Mouse (Mus musculus) thymus, adult 2 months (tissue): ENCODE data around the gene Dhx37. TPM values are rescaled to one million over a fixed set of nuclear protein-coding genes. Genes with fewer than 3 reads are reported as not detected.
"Not testable (repeated sequence)": the region's sequence is repeated elsewhere in the genome, so short reads cannot be mapped to it uniquely, and the experiment has no call there.

Source experiments
- DNase-seq: peaks from one replicate; pipeline ENCODE4 v3.0.0; 2021
- H3K27ac ChIP-seq: fragments of 200-500 bp; 2 replicates; pipeline ENCODE4 v1.5.1; 2012; ENCODE audit warnings: low read length, control low read depth; ENCODE audit not compliant: control insufficient read depth, insufficient read depth
- H3K27me3 ChIP-seq: fragments of 200-500 bp; 2 replicates; pipeline ENCODE4 v1.6.1; 2012; ENCODE audit warnings: mild to moderate bottlenecking, low read length, moderate library complexity, mixed read lengths; ENCODE audit not compliant: control insufficient read depth, insufficient read depth
- H3K36me3 ChIP-seq: fragments of 200-500 bp; 2 replicates; pipeline ENCODE4 v1.6.1; 2012; ENCODE audit warnings: mild to moderate bottlenecking, low read length, moderate library complexity; ENCODE audit not compliant: control insufficient read depth, insufficient read depth
- H3K4me1 ChIP-seq: fragments of 200-500 bp; replicated peaks from 2 replicates; pipeline ENCODE4 v1.6.1; 2012; ENCODE audit warnings: low read length; ENCODE audit not compliant: control insufficient read depth, insufficient read depth
- H3K4me3 ChIP-seq: fragments of 200-500 bp; 2 replicates; pipeline ENCODE4 v1.5.1; 2012; ENCODE audit warnings: mild to moderate bottlenecking, low read length, control low read depth, moderate library complexity; ENCODE audit not compliant: control insufficient read depth, insufficient read depth
- CTCF ChIP-seq: fragments of 200-500 bp; IDR thresholded peaks from 2 replicates; pipeline ENCODE4 v1.5.1; 2012; ENCODE audit warnings: mild to moderate bottlenecking, control low read depth, low read length, moderate library complexity, borderline replicate concordance; ENCODE audit not compliant: control insufficient read depth, poor library complexity, insufficient read depth; ENCODE audit errors: extremely low read depth
- POLR2A ChIP-seq: fragments of 200-500 bp; IDR thresholded peaks from 2 replicates; pipeline ENCODE4 v1.6.1; 2012; ENCODE audit warnings: mild to moderate bottlenecking, low read length, control low read depth, moderate library complexity; ENCODE audit not compliant: control insufficient read depth, poor library complexity, insufficient read depth; ENCODE audit errors: extremely low read depth
- WGBS: fragments of 180-500 bp; shearing (Covaris S2); methylation state at CpG from one replicate; pipeline ENCODE4 v1.1.7; 2018; 5-methylcytosine and 5-hydroxymethylcytosine counted together
- polyA plus RNA-seq: library from polyadenylated mRNA; depleted of rRNA; stranded (reverse); fragments of >200 nt; gene quantifications from 2 replicates; pipeline ENCODE4 v1.2.3, GENCODE M21; 2012

The Dhx37 gene
- polyA plus RNA-seq, 1 experiment: 32.4 TPM

GRCm38 (mm10) chr5:125400903-125401302, 33.0 kb downstream of the Dhx37 start:
- TF ChIP-seq CTCF (no peak), POLR2A (no peak)
- DNase-seq: no peak
- no peaks in the 10 kb centered on the region for H3K36me3 ChIP-seq
- WGBS: 86% methylated on average over 7 of the region's 7 CpGs
- H3K27me3 ChIP-seq: no peaks in the 10 kb centered on the region
- H3K4me1 ChIP-seq: peaks cover 10% of the 10 kb centered on the region; the same call in 1 of the 2 replicates
- H3K27ac ChIP-seq: no peak overlapping the region
- no peak overlapping the region for H3K4me3 ChIP-seq

DNA sequence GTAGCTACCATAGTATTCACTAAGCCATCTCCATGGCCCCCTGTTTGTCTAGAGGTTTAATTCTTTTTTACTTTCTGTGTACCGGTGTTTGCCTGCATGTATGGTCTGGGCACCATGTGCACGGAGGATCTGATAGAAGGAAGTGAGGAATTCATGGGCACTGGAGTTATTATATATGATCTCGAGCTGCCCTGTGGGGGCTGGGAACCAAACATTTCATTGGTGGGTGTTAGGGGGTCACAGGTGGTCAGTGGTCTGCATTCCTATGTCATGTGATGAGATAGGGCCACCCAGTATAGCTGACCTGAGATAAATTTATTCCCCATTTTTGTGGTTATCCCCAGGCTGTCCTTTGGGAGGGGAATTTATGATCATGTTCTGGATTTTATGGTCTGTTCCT, 38.9 kb downstream of the Dhx37 start:
- 57% methylated on average over 3 of the region's 3 CpGs for WGBS
- Histone ChIP-seq H3K4me3 (no peak overlapping the region), H3K27ac (no peak overlapping the region), H3K36me3 (no peaks in the 10 kb centered on the region), H3K27me3 (no peaks in the 10 kb centered on the region), H3K4me1 (peaks cover 22% of the 10 kb centered on the region)
- DNase-seq: no peak
- TF ChIP-seq POLR2A (no peak), CTCF (no peak)

- H3K27me3 ChIP-seq: no peaks in the 10 kb centered on the region
- 6% methylated on average over 25 of the region's 25 CpGs for WGBS
- H3K4me3 ChIP-seq: peak overlapping the region; percentile 65
- H3K36me3 ChIP-seq: no peaks in the 10 kb centered on the region
- peaks cover 22% of the 10 kb centered on the region for H3K4me1 ChIP-seq
- DNase-seq: peak; percentile 87
- peak overlapping the region; percentile 90 for H3K27ac ChIP-seq
- no peak for TF ChIP-seq POLR2A
- no peak for TF ChIP-seq CTCF
Measured at GRCm38 (mm10) chr5:125393622-125394603, 40.0 kb downstream of the Dhx37 start.

DNA sequence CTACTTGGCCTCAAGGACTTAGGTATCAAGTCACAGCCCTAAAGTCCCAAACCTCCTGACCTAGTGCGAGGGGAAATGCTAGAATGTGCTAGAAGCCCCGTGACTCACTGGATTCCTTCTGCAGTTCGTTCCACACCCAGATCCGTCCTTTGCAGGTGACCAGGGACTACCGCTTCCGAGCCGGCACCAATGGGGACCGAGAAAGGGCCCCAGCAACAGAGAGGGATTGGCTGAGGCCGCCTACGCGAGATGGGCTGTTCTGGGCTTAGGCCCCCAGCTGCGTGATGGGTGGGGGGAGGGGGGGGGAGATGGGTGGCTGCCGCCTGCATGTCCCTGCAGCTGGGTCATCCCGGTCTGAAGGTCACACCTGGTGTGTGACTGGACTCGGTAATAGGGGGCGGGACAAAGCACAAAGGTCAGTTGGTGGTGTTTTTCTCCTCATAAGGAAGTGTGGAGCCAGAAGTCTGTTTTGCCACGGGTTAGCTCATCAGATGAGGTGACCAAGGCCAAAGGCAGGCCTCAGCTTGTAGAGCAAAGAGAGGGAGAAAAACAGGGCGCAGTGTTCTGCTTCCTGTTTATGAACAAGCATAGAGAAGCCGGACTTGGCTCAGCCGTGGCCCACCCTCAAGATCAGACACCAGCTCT, 40.8 kb downstream of the Dhx37 start:
- Histone ChIP-seq H3K27ac (peak overlapping the region; percentile 95), H3K36me3 (no peaks in the 10 kb centered on the region), H3K4me3 (peak overlapping the region; percentile 65), H3K4me1 (peaks cover 25% of the 10 kb centered on the region), H3K27me3 (no peaks in the 10 kb centered on the region)
- peak; percentile 98 for DNase-seq
- WGBS: under 1% methylated on average over 20 of the region's 20 CpGs
- TF ChIP-seq POLR2A (peak; percentile 42; the same call in 1 of the 2 replicates), CTCF (no peak)

DNA sequence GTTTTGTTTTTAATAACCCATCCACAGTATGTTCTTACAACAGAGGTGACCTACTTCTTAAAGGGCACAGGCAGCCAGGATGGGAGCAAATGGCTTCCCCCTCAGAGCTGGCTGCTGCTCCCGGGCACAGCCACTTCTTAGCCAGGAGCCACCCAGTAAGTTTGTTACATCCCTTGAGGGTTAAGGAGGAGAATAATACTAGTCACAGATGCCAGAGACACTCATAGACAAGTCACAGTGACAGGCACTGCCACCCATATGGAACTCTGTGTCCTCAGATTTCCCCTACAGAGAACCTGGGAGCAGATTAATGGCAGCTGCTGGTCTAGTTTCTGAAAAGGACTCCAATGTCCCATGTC, 41.3 kb downstream of the Dhx37 start:
- Histone ChIP-seq H3K36me3 (no peaks in the 10 kb centered on the region), H3K4me3 (no peak overlapping the region), H3K27me3 (no peaks in the 10 kb centered on the region), H3K4me1 (peaks cover 25% of the 10 kb centered on the region), H3K27ac (peak overlapping the region; percentile 95)
- WGBS: 24% methylated on average over 1 of the region's 1 CpGs
- DNase-seq: no peak
- no peak for TF ChIP-seq POLR2A
- no peak for TF ChIP-seq CTCF

DNA sequence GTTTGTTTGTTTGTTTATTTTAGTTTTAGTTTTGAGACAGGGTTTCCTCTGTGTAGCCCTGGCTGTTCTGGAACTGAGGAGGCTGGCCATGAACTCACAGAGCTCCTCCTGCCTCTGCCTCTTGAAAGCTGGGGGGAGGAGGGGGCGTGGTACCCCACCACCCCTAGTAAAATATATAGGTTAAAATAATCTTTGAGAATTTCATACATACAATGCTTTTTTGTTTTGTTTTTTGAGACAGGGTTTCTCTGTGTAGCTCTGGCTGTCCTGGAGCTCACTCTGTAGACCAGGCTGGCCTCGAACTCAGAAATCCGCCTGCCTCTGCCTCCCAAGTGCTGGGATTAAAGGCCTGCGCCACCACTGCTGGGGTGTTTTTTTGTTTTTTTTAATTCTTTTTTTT, 41.7 kb downstream of the Dhx37 start:
- 93% methylated on average over 4 of the region's 4 CpGs for WGBS
- DNase-seq, H3K4me3 ChIP-seq, H3K27me3 ChIP-seq, H3K36me3 ChIP-seq: not testable (repeated sequence)
- peak overlapping the region; percentile 95; the same call in 1 of the 2 replicates for H3K27ac ChIP-seq
- peaks cover 25% of the 10 kb centered on the region for H3K4me1 ChIP-seq
